Mouse (Mus musculus): ENCODE results near the gene Dhrs4.

- TF ChIP-seq POLR2A (IDR thresholded peaks at IDR 0.05; ENCODE audit: borderline replicate concordance, extremely low read depth, low read depth, low read length) (no peak), CTCF (IDR thresholded peaks at IDR 0.05; ENCODE audit: insufficient read depth, low read length) (no peak)
Measured at GRCm38 (mm10) chr14:55469041-55469440, 9.5 kb upstream of the Dhrs4 start.

Data from lung, adult 2 months (tissue).